Mouse (Mus musculus) liver, postnatal 0 days (tissue): ENCODE results near the gene Anapc7.

Source experiments
- CTCF ChIP-seq: sonication (generic); IDR thresholded peaks from 2 replicates; pipeline ENCODE4 v1.5.1; 2016; ENCODE audit warnings: antibody characterized with exemption, low read depth
- EP300 ChIP-seq: IDR thresholded peaks from 2 replicates; pipeline ENCODE4 v1.6.1; 2016; ENCODE audit warnings: antibody characterized with exemption, low read depth, mild to moderate bottlenecking

DNA sequence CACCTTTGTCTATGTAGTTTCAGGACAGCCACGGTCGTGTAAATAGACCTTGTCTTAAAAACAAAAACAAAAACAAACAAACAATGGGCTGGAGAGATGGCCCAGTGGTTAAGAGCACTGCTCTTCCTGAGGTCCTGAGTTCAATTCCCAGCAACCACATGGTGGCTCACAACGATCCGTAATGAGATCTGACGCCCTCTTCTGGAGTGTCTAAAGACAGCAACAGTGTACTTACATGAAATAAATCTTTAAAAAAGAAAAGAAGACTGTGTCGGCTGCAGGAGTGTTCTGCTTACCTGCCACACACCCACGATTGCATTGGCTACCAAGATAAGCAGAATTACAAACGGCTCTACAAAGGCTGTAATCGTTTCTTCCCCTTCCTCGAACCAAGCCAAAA lies 69.9 kb downstream of the Anapc7 start:
- TF ChIP-seq CTCF (peak; percentile 16), EP300 (no peak)
